Mouse (Mus musculus): Measurements from ENCODE around the gene Adgrv1.
"Not testable (repeated sequence)": the region's sequence is repeated elsewhere in the genome, so short reads cannot be mapped to it uniquely, and the experiment has no call there.

Gene Adgrv1

DNA sequence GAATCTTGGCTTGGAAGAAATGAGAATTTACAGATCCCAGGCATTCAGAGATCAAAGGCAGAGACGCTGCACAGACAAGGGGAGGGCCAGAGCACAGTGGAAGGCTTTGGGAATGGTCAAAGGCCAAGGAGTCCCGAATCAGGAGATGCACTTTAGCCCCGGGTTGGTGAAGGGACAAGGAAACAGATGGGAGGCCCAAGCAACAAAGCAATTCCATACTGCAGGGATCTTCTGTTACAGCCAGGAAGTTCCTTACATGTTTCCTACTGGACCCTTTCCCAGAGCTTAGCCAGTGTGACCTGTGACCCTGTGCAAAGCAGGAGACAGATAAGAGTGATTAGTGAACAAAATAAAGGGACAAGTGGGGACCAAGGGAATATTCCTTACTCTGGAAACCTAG lies 300.9 kb downstream of the Adgrv1 start:
- DNase-seq: peak; percentile 46 to 64

DNA sequence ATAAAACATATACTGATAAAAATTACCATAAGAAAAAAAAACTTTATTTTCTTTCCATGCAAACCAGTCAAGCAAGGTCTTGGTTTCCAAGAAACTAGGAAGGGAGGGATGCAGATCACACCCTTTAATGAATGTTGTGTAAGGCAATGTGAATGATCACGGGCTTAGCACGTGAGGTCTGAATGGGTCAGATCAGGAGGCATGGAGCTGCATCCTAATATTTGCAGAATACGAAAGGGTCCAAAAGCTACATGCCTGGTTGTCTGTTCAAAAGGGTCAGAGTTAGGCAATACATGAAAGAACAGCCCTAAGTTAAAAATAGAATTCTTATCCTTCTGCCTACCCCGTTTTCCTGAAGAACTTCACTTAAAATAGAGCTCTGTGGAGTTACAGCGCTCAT lies 303.2 kb downstream of the Adgrv1 start:
- DNase-seq: no peak

DNA sequence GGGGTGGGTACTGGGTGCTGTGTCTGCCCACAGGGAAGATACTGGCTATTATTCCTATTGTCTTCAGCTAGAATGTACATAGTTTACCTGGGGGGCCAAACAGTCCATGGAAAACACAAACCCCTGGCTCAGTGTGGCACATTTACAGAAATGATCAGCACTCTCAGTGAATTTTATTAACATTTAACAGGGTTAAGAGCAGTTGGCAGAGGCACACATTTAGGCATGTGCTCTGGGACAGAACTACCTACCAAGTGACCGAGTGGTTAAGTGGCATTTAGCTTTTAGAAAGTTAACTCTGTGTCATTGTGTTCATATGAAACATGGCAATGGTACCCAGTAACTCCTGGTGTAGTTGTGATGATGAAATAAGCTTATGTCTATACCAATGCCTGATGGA lies 304.8 kb downstream of the Adgrv1 start:
- DNase-seq: no peak

DNA sequence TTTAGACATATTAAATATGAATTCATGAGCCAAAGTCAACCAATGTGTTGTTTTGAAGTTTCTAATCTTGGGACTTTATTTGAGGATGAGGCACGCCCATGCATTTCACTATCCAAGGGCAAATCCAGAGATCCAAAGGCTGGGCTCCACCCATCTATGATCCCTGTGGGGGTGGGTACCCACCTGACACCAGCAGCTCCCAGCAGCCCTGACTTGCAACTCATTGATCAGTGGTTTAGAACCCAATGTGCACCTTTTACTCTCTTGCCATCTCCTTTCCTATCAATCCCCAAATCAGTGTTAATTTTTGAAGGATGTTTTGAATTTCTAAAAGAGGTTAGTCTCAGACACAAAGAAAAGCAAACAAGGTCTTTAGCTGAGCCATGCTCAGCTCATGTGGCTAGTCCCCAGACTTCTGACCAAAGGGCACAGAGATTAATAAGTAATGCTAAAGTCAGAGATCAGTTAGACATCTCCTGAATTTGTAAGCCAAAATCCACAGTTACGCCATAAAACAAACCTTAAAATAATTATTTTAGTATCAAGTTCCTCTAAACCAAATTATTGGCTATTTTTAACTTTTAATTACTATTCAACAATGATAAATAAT lies 307.2 kb downstream of the Adgrv1 start:
- peak in 1 of 2 experiments; percentile 41 for DNase-seq

DNA sequence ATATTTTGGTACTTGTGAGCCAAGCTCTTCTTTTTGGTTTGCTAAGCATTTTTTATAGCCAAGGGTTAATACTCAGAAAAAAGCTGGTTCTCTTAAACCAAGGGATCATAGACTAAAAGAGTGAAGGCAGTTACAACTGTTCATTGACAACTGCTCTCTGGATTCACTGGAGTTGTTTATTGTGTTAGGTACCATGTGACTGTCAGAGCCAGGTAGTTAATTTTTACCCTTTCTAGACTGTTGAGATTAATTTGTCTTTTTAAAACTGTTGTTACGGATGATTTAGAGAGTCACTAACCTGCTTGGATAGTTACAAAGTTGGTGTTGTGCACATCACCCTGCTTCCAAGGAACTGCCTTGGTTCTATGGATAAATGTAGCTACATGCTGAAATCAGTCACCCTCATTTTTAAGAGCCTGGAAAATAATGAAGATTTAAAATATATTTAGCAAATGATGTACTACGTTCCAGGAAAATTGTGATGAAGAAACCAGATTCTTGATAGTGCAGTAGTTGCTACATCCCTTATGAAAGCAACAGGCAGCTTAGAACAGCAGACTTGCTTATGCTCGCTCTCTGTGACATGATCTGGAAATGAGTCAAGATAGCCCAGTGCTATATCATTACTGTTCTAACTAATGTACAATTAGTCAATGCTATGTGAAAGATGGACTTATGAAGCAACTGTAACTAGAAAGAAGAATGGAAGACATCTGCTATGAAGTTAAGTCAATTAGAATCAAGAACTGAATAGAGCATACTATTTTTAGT lies 309.2 kb downstream of the Adgrv1 start:
- no peak for DNase-seq

DNA sequence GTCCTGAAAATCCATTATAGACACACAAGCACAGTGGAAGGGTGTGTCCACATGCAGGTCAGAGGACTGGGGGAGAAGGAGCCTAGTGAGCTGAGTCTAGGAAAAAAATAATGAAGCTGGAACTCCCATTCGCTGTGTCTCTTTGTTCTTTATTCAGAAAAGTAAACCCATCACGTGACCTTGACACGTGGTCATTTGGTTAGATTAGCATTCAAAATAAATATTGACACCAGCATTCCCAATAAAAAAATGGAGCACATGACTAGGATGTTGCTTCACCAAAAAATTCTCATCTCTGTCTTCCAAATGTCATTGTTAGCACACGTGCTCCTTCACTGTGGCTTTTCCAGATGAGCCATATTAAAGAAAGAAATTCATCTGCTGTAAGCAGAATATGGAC lies 316.4 kb downstream of the Adgrv1 start:
- no peak for DNase-seq

DNA sequence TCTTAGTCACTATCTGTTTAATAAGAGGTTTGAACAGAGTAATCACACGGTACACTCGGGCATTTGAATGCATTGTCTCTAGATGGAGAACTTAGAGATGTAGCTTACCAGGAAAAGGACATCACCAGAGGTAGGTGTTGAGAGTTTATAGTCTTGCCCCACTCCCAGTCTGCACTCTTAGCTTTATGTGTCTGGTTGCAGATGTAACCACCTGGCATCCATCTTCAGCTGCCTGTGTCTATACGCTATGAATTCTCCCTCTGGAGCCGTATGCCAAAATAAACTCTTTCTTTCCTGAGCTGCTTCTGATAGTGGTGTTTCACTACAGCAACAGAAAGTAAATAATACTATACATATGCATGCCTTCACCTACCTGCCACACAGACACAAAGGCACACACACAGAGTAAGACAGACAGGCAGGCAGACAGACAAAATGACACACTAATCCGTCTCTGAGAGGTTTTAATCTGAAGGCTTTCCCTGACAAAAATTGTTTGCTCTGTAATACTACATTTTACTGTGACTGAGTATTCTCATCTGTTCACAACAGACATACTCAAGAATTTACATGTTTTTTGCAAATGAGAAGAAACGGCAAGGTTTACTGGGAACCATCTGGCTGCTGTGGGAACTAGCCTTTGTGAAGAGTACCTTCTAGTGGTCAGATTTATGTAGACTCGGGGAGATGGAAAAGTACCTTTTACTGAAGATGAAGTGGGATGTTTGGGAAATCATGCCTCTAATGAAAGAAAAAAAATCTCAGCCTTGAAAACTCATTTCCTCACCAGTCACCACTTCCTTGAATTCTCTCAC lies 318.4 kb downstream of the Adgrv1 start:
- DNase-seq: peak in 1 of 2 experiments; percentile 22

DNA sequence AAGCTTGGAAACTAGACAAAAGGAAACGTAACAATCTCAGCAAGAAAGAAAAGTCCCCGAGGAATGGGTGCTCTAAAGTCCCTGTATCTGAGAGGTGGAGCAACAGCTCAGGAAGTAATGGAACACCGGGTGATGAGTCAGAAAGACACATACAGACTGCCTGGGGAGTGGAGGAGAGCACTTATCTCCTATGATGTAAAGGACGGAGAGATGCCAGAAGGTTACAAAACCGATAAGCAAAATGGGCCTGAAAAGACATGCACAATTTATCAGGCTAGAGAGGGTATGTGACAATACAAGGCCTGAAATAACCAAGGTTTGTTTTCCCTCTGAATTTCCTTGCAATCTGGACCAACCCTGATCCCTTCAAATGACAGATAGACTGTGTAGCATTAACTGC lies 320.8 kb downstream of the Adgrv1 start:
- DNase-seq: no peak

DNA sequence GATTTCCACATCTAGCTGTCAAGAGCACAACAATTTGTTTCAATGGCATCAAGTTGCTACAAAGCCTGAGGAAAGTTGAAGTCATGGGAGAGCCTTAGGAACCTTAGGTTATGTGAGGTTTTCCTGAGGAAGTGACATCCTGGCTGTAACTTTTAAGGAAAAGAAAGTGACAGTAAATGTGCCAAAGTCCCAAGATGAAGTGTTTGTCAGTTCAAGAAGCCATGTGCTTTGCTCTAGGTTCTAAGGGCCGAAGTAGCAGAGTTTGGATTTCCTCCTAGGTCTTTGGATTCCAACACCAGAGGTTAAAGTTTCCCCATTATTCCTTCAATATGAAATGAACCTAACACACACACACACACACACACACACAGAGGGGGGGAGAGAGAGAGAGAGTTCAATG lies 332.1 kb downstream of the Adgrv1 start:
- no peak for DNase-seq

- peak; percentile 18 to 20 for DNase-seq
Observed at GRCm38 (mm10) chr13:81294106-81294505, 338.8 kb downstream of the Adgrv1 start.

GRCm38 (mm10) chr13:81282193-81282592 lies 350.8 kb downstream of the Adgrv1 start:
- DNase-seq: no peak

DNA sequence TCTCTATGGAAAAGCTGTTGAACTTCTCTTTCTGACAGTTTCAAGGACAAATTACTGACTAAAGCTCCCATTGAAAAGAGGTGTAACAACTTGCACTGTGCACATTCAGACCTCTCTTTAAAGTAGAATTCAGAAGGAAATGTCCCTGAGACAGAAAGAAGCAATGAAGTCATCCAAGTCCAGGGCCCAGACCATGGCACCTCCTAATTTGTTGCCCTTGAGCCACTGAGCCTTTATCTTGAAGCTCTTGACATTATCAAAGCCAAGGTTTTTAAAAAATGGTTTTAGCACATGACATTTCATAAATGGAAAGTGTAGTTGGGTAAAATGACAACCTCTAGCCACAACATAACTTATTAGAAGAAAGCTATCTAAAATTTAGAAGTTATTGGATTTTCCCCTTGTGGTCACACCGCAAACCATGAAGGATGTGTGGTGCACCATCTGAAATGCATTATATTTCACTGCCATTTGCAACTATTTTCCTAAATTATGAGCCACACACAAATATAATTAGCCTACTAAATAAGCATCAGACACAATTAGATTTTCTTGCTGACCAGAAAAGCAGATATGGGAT lies 352.2 kb downstream of the Adgrv1 start:
- DNase-seq: no peak

GRCm38 (mm10) chr13:81279351-81279736 lies 353.6 kb downstream of the Adgrv1 start:
- peak; percentile 10 to 12 for DNase-seq

DNA sequence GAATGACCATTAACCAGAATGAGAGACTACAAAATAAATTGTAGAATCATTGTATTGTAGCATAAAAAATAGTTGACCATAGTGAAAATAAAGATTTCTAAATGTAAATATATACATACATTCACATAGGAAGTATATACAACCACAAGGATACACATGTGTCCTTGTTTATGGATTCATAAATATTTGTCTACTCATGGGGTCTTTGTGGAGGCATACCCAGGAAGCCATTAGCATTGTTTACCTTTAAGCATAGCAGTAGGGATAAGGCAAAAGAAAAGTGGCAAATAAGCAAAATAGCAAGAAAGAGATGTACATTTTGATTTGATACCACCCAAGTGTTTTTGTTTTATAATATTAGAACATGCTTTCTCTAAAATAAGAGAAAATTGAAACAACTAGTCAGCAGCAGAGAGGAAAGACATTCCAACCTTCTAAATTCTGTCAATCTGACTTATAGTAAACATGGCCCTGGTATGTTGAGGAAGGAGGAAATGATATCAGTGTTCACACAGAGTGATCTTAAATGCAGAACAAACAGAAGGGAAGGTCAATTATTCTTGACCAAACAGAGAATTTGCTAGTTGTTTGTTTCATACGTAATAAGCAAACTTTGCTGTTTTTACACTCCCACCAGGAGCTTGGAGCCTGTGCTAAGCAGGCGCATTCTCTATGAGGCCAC lies 354.1 kb downstream of the Adgrv1 start:
- no peak for DNase-seq

DNA sequence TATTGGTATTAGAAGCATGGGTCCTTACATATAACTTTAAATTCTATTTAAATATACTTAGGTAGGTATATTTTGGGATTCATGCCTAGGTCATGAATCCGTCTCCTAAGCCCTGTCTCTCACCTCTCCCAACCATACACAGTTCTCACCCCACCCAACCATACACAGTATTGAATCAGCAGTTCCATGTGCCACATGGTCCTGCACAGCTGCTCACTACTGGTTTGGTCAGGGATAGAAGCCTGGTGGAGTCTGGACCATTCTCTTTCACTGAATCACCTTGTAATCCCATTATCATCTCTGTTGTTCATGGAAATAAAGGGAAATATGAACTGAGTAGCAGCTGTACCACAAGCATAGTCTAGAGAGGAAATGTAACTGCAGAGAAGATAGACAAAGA lies 359.1 kb downstream of the Adgrv1 start:
- DNase-seq: no peak

GRCm38 (mm10) chr13:81270396-81270795 lies 362.6 kb downstream of the Adgrv1 start:
- DNase-seq: no peak

- DNase-seq: no peak
Observed at GRCm38 (mm10) chr13:81269056-81269455, 363.9 kb downstream of the Adgrv1 start.

GRCm38 (mm10) chr13:81267489-81267888 lies 365.5 kb downstream of the Adgrv1 start:
- DNase-seq: not testable (repeated sequence)

GRCm38 (mm10) chr13:81264465-81264864 lies 368.5 kb downstream of the Adgrv1 start:
- no peak for DNase-seq

DNA sequence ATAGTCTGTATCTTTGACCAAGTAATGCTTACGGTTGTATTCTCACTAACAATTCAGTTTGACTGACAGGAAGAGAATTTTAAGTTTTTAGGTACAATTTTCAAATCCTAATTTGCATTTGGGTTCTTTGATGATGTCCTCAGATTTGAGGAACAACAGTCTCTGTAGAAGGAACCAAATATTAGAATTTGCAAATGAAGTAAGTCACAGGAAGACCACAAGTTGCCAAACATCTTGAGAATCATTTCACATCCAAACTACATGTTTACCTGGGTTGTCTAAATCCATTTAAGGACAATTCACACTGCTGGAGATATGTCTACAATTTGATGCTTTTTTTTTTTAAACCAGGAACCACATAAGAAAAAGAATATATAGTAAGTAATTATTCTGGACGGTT lies 391.8 kb downstream of the Adgrv1 start:
- no peak for DNase-seq

GRCm38 (mm10) chr13:81239836-81240235 lies 393.1 kb downstream of the Adgrv1 start:
- no peak for DNase-seq

DNA sequence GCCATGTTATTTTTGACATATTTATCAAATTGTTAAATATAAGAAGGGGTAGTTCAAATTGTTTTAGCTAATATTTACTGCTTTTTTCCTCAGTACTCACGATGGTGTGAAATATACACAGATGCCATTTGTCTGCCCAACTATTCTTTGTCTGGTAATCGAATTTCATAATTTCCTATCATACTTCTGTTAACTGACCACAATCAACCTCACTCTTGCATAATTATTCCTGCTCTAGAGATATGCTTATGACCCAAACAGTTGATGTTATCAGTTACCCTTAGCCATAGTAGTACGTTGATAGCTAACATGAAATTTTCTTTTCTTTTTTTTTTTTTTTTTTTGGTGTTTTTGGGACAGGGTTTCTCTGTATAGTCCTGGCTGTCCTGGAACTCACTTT lies 393.5 kb downstream of the Adgrv1 start:
- DNase-seq: no peak

- DNase-seq: no peak
Observed at GRCm38 (mm10) chr13:81238855-81239254, 394.1 kb downstream of the Adgrv1 start.
